Mouse (Mus musculus): ENCODE results near the gene Dok7.

- no peak for TF ChIP-seq POLR2A (IDR thresholded peaks at IDR 0.05; ENCODE audit: low read depth, low read length)
- TF ChIP-seq POLR2AphosphoS2 (IDR thresholded peaks at IDR 0.05; ENCODE audit: low read depth, low read length): no peak
- TF ChIP-seq CTCF (conservative IDR thresholded peaks at IDR 0.05 in 1 of 2, IDR thresholded peaks at IDR 0.05 in 1 of 2; ENCODE audit: low read depth in 2 of 2, low read length in 2 of 2): no peak
- TF ChIP-seq HCFC1 (IDR thresholded peaks at IDR 0.05; ENCODE audit: low read depth, low read length): no peak
- TF ChIP-seq CHD2 (IDR thresholded peaks at IDR 0.05; ENCODE audit: low read length): no peak
- TF ChIP-seq TCF12 (IDR thresholded peaks at IDR 0.05; ENCODE audit: low read depth, low read length): no peak
Observed at GRCm38 (mm10) chr5:35029755-35030154, 26.8 kb upstream of the Dok7 start.
